ENCODE assay signal across 30 mouse cellular contexts in genomic region chr13:89499419-89499818, GRCm38 (mm10). TPM values are rescaled to one million over a fixed set of nuclear protein-coding genes. Genes with fewer than 3 reads are reported as not detected.
DNase-seq lines count a peak whose midpoint lies in the region; ATAC-seq and TF ChIP-seq lines count a peak whose summit lies in the region.
"Had no signal": no experiment of that assay in that cellular context is flagged by ENCODE, and none has a peak within 500 bp of the region (broad histone marks: within the 10 kb centered on the region; RNA-seq: fewer than 3 reads in every experiment).

No protein-coding gene starts in this region.

- H3K79me2 ChIP-seq in CH12.LX (replicated peaks; ENCODE audit: control insufficient read depth, extremely low read depth, insufficient read depth, poor library complexity, severe bottlenecking) = no peaks in the 10 kb centered on the region

- DNase-seq in forebrain, postnatal 0 days = peak; percentile 20
- DNase-seq in forebrain, embryonic 11.5 days (ENCODE audit: low spot score) = no peak
- DNase-seq in midbrain, embryonic 14.5 days = peak; percentile 52
- no peak for DNase-seq in midbrain, embryonic 11.5 days (ENCODE audit: low spot score, missing footprints)
- no peak for DNase-seq in CH12.LX (ENCODE audit: extremely low read depth)
- no peak for DNase-seq in left cerebral cortex, postnatal 4 days
- DNase-seq in kidney, adult 18-20 months = no peak
- DNase-seq: adrenal gland, postnatal 25 days; cerebellum, adult 2 months; cerebellum, postnatal 25 days; heart, adult 2 months; kidney, postnatal 14 days; liver, embryonic 13.5 days; lung, adult 18-20 months; lung, postnatal 4 days; spleen, adult 18-20 months; thymus, adult 18-20 months; thymus, postnatal 25 days had no signal

- H3K27me3 ChIP-seq in forebrain, postnatal 0 days (ENCODE audit: insufficient read depth, low read length) = no peaks in the 10 kb centered on the region
- H3K27me3 ChIP-seq in forebrain, embryonic 11.5 days (ENCODE audit: control insufficient read depth, insufficient read depth, low read length) = no peaks in the 10 kb centered on the region
- H3K27me3 ChIP-seq in midbrain, embryonic 14.5 days (ENCODE audit: control insufficient read depth, insufficient read depth, low read length) = no peaks in the 10 kb centered on the region
- no peaks in the 10 kb centered on the region for H3K27me3 ChIP-seq in midbrain, embryonic 11.5 days (ENCODE audit: control insufficient read depth, insufficient read depth, low read length)
- H3K27me3 ChIP-seq in CH12.LX (replicated peaks) = no peaks in the 10 kb centered on the region
- H3K27me3 ChIP-seq: embryonic facial prominence, embryonic 15.5 days; forebrain, embryonic 15.5 days; heart, embryonic 12.5 days; limb, embryonic 15.5 days; liver, embryonic 13.5 days had no signal

- TF ChIP-seq POLR2A in CH12.LX (IDR thresholded peaks at IDR 0.05; ENCODE audit: low read depth, low read length) = no peak

- H3K27ac ChIP-seq in forebrain, postnatal 0 days (ENCODE audit: low read depth, low read length) = no peak overlapping the region
- no peak overlapping the region for H3K27ac ChIP-seq in forebrain, embryonic 11.5 days (ENCODE audit: low read depth, low read length)
- no peak overlapping the region for H3K27ac ChIP-seq in midbrain, embryonic 14.5 days (replicated peaks; ENCODE audit: low read depth, low read length)
- H3K27ac ChIP-seq in midbrain, embryonic 11.5 days (ENCODE audit: low read depth, low read length) = no peak overlapping the region
- H3K27ac ChIP-seq in CH12.LX (ENCODE audit: insufficient read depth, low read depth) = no peak overlapping the region
- H3K27ac ChIP-seq: embryonic facial prominence, embryonic 10.5 days; embryonic facial prominence, embryonic 15.5 days; forebrain, embryonic 15.5 days; heart, adult 2 months; limb, embryonic 10.5 days; limb, embryonic 15.5 days; liver, embryonic 13.5 days had no signal

- no peaks in the 10 kb centered on the region for H3K4me1 ChIP-seq in forebrain, postnatal 0 days (ENCODE audit: insufficient read depth)
- no peaks in the 10 kb centered on the region for H3K4me1 ChIP-seq in forebrain, embryonic 11.5 days (replicated peaks; ENCODE audit: control insufficient read depth, insufficient read depth, low read length)
- no peaks in the 10 kb centered on the region for H3K4me1 ChIP-seq in midbrain, embryonic 14.5 days (ENCODE audit: control insufficient read depth, insufficient read depth, low read length)
- H3K4me1 ChIP-seq in midbrain, embryonic 11.5 days (ENCODE audit: control insufficient read depth, insufficient read depth, low read length) = no peaks in the 10 kb centered on the region
- H3K4me1 ChIP-seq in CH12.LX (ENCODE audit: control insufficient read depth in 1 of 2, insufficient read depth in 2 of 2) = no peaks in the 10 kb centered on the region
- H3K4me1 ChIP-seq: embryonic facial prominence, embryonic 10.5 days; embryonic facial prominence, embryonic 15.5 days; forebrain, embryonic 15.5 days; limb, embryonic 10.5 days; limb, embryonic 15.5 days; liver, embryonic 13.5 days had no signal

- no peak for TF ChIP-seq EP300 in CH12.LX (IDR thresholded peaks at IDR 0.05; ENCODE audit: low read length)

- no peak overlapping the region for H3K4me2 ChIP-seq in forebrain, postnatal 0 days (ENCODE audit: low read depth)
- H3K4me2 ChIP-seq in forebrain, embryonic 11.5 days (ENCODE audit: low read depth, low read length, severe bottlenecking) = no peak overlapping the region
- no peak overlapping the region for H3K4me2 ChIP-seq in midbrain, embryonic 14.5 days (ENCODE audit: low read length)
- H3K4me2 ChIP-seq in midbrain, embryonic 11.5 days = no peak overlapping the region
- no peak overlapping the region for H3K4me2 ChIP-seq in CH12.LX (ENCODE audit: insufficient read depth, low read depth, poor library complexity, severe bottlenecking)
- H3K4me2 ChIP-seq: embryonic facial prominence, embryonic 15.5 days; forebrain, embryonic 15.5 days; heart, embryonic 12.5 days; limb, embryonic 15.5 days; liver, embryonic 13.5 days had no signal

- 41% methylated on average over 1 of the region's 1 CpGs for WGBS in forebrain, postnatal 0 days
- WGBS in forebrain, embryonic 11.5 days = 78% methylated on average over 1 of the region's 1 CpGs
- 64% methylated on average over 1 of the region's 1 CpGs for WGBS in midbrain, embryonic 14.5 days
- 85% methylated on average over 1 of the region's 1 CpGs for WGBS in midbrain, embryonic 11.5 days

- in situ Hi-C loops in CH12.LX (cut with MboI; ENCODE audit: low pct_ligation_motif_present, low pct_unique_long_range_greater_than_20kb, low sequenced_read_pairs) = no loop called here

- H3K9ac ChIP-seq in forebrain, postnatal 0 days = no peak overlapping the region
- H3K9ac ChIP-seq in forebrain, embryonic 11.5 days (ENCODE audit: low read length) = no peak overlapping the region
- no peak overlapping the region for H3K9ac ChIP-seq in midbrain, embryonic 14.5 days (replicated peaks; ENCODE audit: low read length)
- H3K9ac ChIP-seq in midbrain, embryonic 11.5 days (ENCODE audit: low read length) = no peak overlapping the region
- H3K9ac ChIP-seq in CH12.LX (ENCODE audit: insufficient read depth, low read depth) = no peak overlapping the region
- H3K9ac ChIP-seq: embryonic facial prominence, embryonic 15.5 days; forebrain, embryonic 15.5 days; heart, embryonic 12.5 days; limb, embryonic 15.5 days; liver, embryonic 13.5 days had no signal

- dilution Hi-C loops in CH12.LX (cut with MboI; ENCODE audit: extremely low pct_ligation_motif_present, extremely low pct_unique_long_range_greater_than_20kb, low sequenced_read_pairs) = no loop called here

- intact Hi-C loops in left cerebral cortex, postnatal 4 days (cut with DNase I) = no loop called here

- no peaks in the 10 kb centered on the region for H3K9me3 ChIP-seq in forebrain, postnatal 0 days (ENCODE audit: low read length)
- H3K9me3 ChIP-seq in forebrain, embryonic 11.5 days (ENCODE audit: control insufficient read depth, low read length) = no peaks in the 10 kb centered on the region
- no peaks in the 10 kb centered on the region for H3K9me3 ChIP-seq in midbrain, embryonic 14.5 days (ENCODE audit: control insufficient read depth, low read length)
- H3K9me3 ChIP-seq in midbrain, embryonic 11.5 days (ENCODE audit: control insufficient read depth, low read length) = no peaks in the 10 kb centered on the region
- H3K9me3 ChIP-seq in CH12.LX (replicated peaks; ENCODE audit: low read length) = no peaks in the 10 kb centered on the region
- H3K9me3 ChIP-seq: embryonic facial prominence, embryonic 10.5 days; embryonic facial prominence, embryonic 15.5 days; forebrain, embryonic 15.5 days; heart, embryonic 12.5 days; limb, embryonic 10.5 days; limb, embryonic 15.5 days; liver, embryonic 13.5 days had no signal

- H3K4me3 ChIP-seq in forebrain, postnatal 0 days (ENCODE audit: low read depth, low read length) = no peak overlapping the region
- no peak overlapping the region for H3K4me3 ChIP-seq in forebrain, embryonic 11.5 days (ENCODE audit: low read depth, low read length)
- no peak overlapping the region for H3K4me3 ChIP-seq in midbrain, embryonic 14.5 days (replicated peaks; ENCODE audit: low read depth, low read length)
- H3K4me3 ChIP-seq in midbrain, embryonic 11.5 days (ENCODE audit: low read depth, low read length) = no peak overlapping the region
- no peak overlapping the region for H3K4me3 ChIP-seq in CH12.LX (replicated peaks in 1 of 3; ENCODE audit: low read depth in 2 of 3, low read length in 2 of 3, poor library complexity in 1 of 3)
- H3K4me3 ChIP-seq: embryonic facial prominence, embryonic 10.5 days; embryonic facial prominence, embryonic 15.5 days; forebrain, embryonic 15.5 days; heart, adult 2 months; heart, embryonic 12.5 days; limb, embryonic 10.5 days; limb, embryonic 15.5 days; liver, embryonic 13.5 days had no signal

- H3K36me3 ChIP-seq in forebrain, postnatal 0 days (ENCODE audit: insufficient read depth) = no peaks in the 10 kb centered on the region
- no peaks in the 10 kb centered on the region for H3K36me3 ChIP-seq in forebrain, embryonic 11.5 days (ENCODE audit: control insufficient read depth, insufficient read depth, low read length)
- H3K36me3 ChIP-seq in midbrain, embryonic 14.5 days (ENCODE audit: control insufficient read depth, insufficient read depth, low read length) = no peaks in the 10 kb centered on the region
- no peaks in the 10 kb centered on the region for H3K36me3 ChIP-seq in midbrain, embryonic 11.5 days (ENCODE audit: control insufficient read depth, insufficient read depth, low read length)
- no peaks in the 10 kb centered on the region for H3K36me3 ChIP-seq in CH12.LX (replicated peaks in 1 of 2; ENCODE audit: control insufficient read depth in 1 of 2, insufficient read depth in 1 of 2, low read length in 1 of 2)
- H3K36me3 ChIP-seq: embryonic facial prominence, embryonic 10.5 days; embryonic facial prominence, embryonic 15.5 days; forebrain, embryonic 15.5 days; heart, embryonic 12.5 days; limb, embryonic 10.5 days; limb, embryonic 15.5 days; liver, embryonic 13.5 days had no signal

- peak; percentile 34; the same call in 1 of the 2 replicates for TF ChIP-seq CTCF in forebrain, postnatal 0 days (IDR thresholded peaks at IDR 0.05; ENCODE audit: low read depth)
- TF ChIP-seq CTCF in CH12.LX (conservative IDR thresholded peaks at IDR 0.05 in 1 of 2, IDR thresholded peaks at IDR 0.05 in 1 of 2; ENCODE audit: low read depth in 2 of 2, low read length in 2 of 2) = no peak

- ATAC-seq in forebrain, postnatal 0 days = no peak
- ATAC-seq in forebrain, embryonic 11.5 days (replicated peaks; ENCODE audit: low FRiP score) = no peak
- no peak for ATAC-seq in midbrain, embryonic 14.5 days (ENCODE audit: low FRiP score, low TSS enrichment)
- ATAC-seq in midbrain, embryonic 11.5 days (ENCODE audit: low FRiP score) = no peak
- peak; percentile 43 for ATAC-seq in inflammation-experienced regulatory T-cells, adult 6 months
- ATAC-seq: forebrain, embryonic 15.5 days; intestine, postnatal 0 days; lung, postnatal 0 days had no signal

- peak; percentile 6 for TF ChIP-seq RAD21 in CH12.LX (IDR thresholded peaks at IDR 0.05; ENCODE audit: low read depth, low read length)

TF ChIP-seq in CH12.LX, 34 proteins besides CTCF, POLR2A, EP300 and RAD21 (continues in another document):
- TF ChIP-seq UBTF (IDR thresholded peaks at IDR 0.05; ENCODE audit: low read depth, low read length) (no peak), USF2 (conservative IDR thresholded peaks at IDR 0.05; ENCODE audit: low read depth, low read length) (no peak)

RNA-seq across cellular contexts. Expression of gene Hapln1, which starts 40.2 kb away (rescaled TPM):
- 4.5 TPM in 2 replicates for total RNA-seq in forebrain, postnatal 0 days (2014; rRNA removed)
- 1.1 TPM in 2 replicates for polyA plus RNA-seq in forebrain, postnatal 0 days (2015; fragmentation: Nextera tagmentation; extraction: Ambion mirVana)
- 18.6 and 19.7 TPM in 2 replicates for polyA plus RNA-seq in forebrain, embryonic 11.5 days (2014; fragmentation: Nextera tagmentation; extraction: Ambion mirVana)
- polyA plus RNA-seq in midbrain, embryonic 14.5 days (2014; fragmentation: Nextera tagmentation; extraction: Ambion mirVana) = 0.24 and 0.29 TPM in 2 replicates
- polyA plus RNA-seq in midbrain, embryonic 11.5 days (2014; fragmentation: Nextera tagmentation; extraction: Ambion mirVana) = 17.9 and 19.4 TPM in 2 replicates
- 0.30 and 0.42 TPM in 2 replicates for total RNA-seq in CH12.LX (2012; rRNA removed)
- total RNA-seq in CH12.LX (2014; rRNA removed) = 0.46 and 2.1 TPM in 2 replicates
- 1.3 and 2.6 TPM in 2 replicates for polyA plus RNA-seq in CH12.LX (2012; ENCODE audit: insufficient read length, low read depth)
- polyA plus RNA-seq in inflammation-experienced regulatory T-cells, adult 6 months (2017; shearing (Covaris generic)) = 1 to 10 TPM in 1 of 3 experiments, under 1 TPM in 1, not detected in 1; 0.12 to 2.3 TPM
- total RNA-seq in left cerebral cortex, postnatal 4 days (2021) = 10 to 100 TPM; 10.7 to 12.6 TPM
- total RNA-seq: hematopoietic stem cell, adult 5-6 weeks; megakaryocyte-erythroid progenitor cell, adult 5-6 weeks; neutrophil, adult 5-6 weeks had no signal

Comparison
In these comparisons a context has a peak if more than half of its experiments do, and no peak if none do; other contexts are left out.
1. DNase-seq: peak in forebrain, postnatal 0 days (single experiment) and midbrain, embryonic 14.5 days (single experiment); none in forebrain, embryonic 11.5 days (single experiment), midbrain, embryonic 11.5 days (single experiment), CH12.LX (single experiment), left cerebral cortex, postnatal 4 days (single experiment) and kidney, adult 18-20 months (single experiment).